Mouse (Mus musculus) adipose tissue, adult 10 weeks (tissue): ENCODE results near the gene Slc22a17. TPM values are rescaled to one million over a fixed set of nuclear protein-coding genes. Genes with fewer than 3 reads are reported as not detected.

Experiments
- polyA plus RNA-seq: library from polyadenylated mRNA; stranded (reverse); fragments of 350-450 nt; fragmentation: Illumina TruSeq; extraction: RNeasy Lipid Tissue Mini Kit (QIAGEN cat#74804); gene quantifications from one replicate; pipeline ENCODE4 v1.2.3, GENCODE M21; 2014; ENCODE audit warnings: low read depth, low replicate concordance

Gene Slc22a17
- polyA plus RNA-seq = 37.1 TPM

DNA sequence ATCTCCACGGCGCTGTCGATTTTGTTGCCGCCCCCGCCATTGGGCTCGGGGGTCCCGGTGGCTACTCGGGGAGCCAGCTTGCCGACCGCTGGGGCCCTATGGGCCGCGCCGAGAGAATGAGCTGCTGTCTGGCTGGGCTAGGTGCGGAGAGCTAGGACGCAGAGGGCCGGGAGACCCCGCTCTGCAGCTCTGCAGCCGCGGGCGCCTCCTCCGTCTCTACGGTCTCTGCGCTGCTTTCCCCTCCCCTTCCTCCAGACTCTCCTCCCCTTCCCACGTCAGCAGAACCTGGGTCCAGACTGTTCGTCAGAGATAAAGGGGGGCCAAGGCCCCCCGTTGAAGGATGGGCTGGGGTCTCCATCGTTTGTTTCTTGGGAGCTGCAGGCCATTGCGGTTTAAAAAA lies at the start of gene Slc22a17:
Slc22a17 (minus strand) TSS at position 247 of the 400 bp plus-strand sequence.

DNA sequence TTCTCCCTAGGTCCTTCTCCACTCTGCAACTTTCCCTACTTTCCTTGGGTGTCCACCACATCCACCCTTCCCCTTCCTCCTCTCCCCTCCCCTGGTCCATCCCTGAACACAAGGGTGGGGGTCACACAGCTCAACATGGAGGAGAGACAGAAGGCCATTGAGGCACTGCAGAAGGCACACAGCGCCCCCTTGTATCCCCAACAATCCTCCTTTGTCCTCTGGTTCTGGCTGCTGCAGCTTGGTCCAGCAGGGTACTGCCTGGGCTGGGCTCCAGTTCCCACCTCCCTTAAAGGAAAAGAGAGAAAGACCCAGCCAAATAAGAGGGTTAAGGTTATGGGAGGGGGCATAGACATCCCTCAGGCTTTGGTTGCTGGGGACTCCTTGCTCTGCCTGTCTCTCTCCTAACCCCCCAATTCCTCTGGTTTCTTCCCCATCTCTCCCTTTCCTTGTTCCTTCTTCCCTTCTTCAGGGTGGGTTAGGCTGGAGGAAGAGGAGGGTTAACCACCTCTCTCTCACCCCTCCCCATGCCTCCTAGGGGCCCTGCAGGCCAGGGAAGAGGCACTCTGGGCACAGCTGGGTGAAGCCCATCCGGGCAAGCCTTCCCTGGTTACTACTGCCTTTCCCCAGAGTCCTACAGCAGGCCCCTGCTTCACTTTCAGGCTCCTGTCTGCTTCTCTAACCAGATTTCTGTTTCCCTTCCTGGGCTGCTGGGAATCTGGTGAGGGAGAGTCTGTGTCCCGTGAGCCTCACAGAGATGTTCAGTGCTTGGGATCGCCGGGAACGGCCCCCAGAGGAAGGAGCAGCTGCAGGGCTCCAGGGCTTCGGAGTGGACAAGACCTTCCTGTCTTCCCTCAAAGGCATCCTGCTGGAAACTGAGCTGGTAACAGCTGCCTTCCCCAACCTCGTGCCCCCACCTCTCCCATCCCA lies 23.2 kb upstream of the Slc22a17 start, which contains the start of gene Cmtm5:
Cmtm5 (plus strand) TSS at position 358 of the 927 bp plus-strand sequence.

DNA sequence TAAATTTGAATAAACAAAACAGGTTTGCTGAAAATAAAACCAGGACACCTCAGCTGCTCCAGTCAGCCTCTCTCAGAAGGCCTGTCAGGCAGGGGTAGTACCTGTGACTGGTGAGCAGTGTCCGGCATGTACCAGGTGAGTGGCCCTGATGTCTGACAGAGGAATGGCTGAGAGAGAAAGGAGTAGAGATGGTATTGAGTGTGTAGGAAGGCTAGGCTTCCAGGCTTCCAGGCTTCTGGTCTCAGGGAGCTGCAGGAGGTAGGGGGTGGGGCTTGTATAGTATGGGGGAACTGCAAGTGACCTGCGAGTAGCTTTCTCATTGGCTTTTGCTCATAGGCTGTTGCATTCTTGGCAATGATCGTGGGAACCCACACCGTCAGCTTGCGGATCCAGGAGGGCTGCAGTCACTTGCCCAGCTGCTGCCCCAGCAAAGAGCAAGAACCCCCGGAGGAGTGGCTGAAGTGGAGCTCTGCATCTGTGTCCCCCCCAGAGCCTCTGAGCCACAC lies 19.8 kb upstream of the Slc22a17 start, which contains the start of gene Il25:
Il25 (plus strand) TSS at position 51 of the 506 bp plus-strand sequence.

DNA sequence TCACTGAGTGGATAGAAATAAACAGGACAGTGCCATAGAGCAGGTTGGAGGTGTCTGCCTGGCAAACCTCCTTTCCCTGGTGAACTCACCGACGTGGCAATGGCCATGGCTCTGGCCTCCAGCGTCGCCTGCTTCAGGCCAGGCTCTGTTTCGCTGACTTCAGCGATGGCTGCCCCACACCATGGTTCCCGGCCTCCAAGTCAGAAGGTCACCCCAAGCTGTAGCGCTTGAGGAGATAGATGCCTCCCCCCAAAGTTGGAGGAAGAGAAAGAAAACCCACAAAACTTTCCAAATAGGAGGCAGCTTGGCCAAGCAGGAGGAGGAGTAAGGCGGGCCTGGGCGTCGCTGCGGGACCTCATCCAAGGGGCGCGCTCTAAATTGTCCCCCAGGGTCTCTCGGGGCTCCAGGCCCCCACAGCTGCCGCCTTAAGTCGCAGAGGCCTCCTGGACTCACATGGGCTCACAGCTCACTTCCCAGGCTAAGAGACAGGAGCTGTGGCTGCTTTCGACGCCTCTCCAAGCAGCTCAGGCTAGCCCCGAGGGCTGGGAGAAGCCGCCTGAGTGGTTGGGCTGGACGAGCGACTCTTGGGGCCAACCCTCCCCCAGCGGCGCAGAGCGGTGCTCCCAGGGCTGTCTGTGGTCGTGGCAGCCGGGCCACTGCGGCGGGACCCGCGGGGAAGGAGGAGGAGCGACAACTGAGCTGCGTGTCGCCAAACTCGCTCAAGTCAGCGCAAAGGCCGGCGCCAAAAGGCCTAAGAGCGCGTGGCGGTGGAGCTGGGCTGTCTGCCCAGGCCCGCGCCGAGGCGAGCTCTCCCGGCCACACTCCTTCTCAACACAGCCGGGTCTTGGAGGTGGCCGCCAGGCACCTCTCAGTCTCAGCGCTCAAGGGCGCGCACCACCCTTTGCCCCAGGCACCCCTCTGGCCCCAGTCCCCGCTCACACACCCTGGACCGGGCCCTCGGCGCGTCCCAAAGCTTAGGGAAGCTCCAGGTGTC lies 12.7 kb upstream of the Slc22a17 start, which contains the start of gene Efs:
Efs (minus strand) TSS at position 778 of the 994 bp plus-strand sequence.

DNA sequence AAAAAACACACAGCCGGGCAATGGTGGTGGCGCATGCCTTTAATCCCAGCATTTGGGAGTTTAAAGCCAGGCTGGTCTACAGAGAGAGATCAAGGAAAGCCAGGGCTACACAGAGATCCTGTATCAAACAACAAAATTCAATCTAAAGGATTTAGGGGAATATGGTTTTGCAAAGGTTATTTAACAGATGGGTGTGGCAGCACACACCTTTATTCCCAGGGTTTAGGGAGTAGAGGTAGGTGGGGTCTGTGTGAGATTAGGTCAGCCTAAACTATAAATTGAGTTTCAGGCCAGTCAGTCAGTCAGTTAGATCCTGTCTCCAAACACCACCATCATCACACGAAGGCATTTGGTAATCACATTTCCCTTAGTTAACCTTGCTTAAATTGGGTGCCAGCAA lies 20.7 kb downstream of the Slc22a17 start, which contains the start of gene Pabpn1:
Pabpn1 (plus strand) TSS at position 301 of the 400 bp plus-strand sequence.

GRCm38 (mm10) chr14:54883154-54884021 lies 29.5 kb downstream of the Slc22a17 start, which contains the start of the genes Bcl2l2 and Gm20521:
Gene Bcl2l2, plus strand, starts transcription at chr14:54883377.
Gene Gm20521, plus strand, starts transcription at chr14:54883441.

GRCm38 (mm10) chr14:54877048-54877715 lies 35.8 kb downstream of the Slc22a17 start, which contains the start of gene Ppp1r3e:
Gene Ppp1r3e, minus strand, starts transcription at chr14:54877550.

DNA sequence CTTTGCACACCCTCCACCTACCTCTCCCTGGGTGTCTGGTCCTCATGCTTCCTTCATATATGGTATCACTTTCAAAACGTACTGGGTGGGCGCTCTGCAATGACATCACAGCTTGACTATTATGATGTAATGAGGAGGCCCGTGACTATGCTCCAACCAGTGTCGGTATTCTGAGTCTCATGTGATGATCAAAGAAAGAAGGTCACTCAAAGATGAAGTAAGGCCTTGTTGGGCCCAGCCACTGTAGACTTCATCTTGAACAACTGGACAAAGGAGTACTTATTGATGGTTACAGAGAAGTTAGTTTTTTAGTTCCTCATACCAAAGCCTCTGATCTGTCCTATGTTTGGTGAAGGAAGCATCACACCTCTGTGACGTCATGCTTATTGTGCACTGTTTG lies 42.1 kb downstream of the Slc22a17 start, which contains the start of gene Homez:
Homez (minus strand) TSS at position 101 of the 400 bp plus-strand sequence.

Other genes with a start within 250 kb of the Slc22a17 start
- 32.2 TPM for gene 1700123O20Rik, start 226.9 kb downstream of the Slc22a17 start, polyA plus RNA-seq
- 139 TPM for gene Acin1, start 226.2 kb downstream of the Slc22a17 start, polyA plus RNA-seq
- gene Gm29776, start 214.3 kb downstream of the Slc22a17 start, polyA plus RNA-seq = 0.12 TPM
- 0.51 TPM for gene Cebpe, start 201.0 kb downstream of the Slc22a17 start, polyA plus RNA-seq
- gene Slc7a8, start 131.2 kb downstream of the Slc22a17 start, polyA plus RNA-seq = 45.5 TPM
- 0.58 TPM for gene Rnf212b, start 99.0 kb downstream of the Slc22a17 start, polyA plus RNA-seq
- 8.6 TPM for gene Homez, start 42.2 kb downstream of the Slc22a17 start, polyA plus RNA-seq
- gene Ppp1r3e, start 35.6 kb downstream of the Slc22a17 start, polyA plus RNA-seq = 28.9 TPM
- gene Bcl2l2, start 29.8 kb downstream of the Slc22a17 start, polyA plus RNA-seq = 68.7 TPM
- gene Gm20521, start 29.7 kb downstream of the Slc22a17 start, polyA plus RNA-seq = 1.2 TPM
- gene Pabpn1, start 20.6 kb downstream of the Slc22a17 start, polyA plus RNA-seq = 308 TPM
- gene Efs, start 13.0 kb upstream of the Slc22a17 start, polyA plus RNA-seq = 8.2 TPM
- gene Il25, start 19.6 kb upstream of the Slc22a17 start, polyA plus RNA-seq = not detected
- gene Cmtm5, start 23.1 kb upstream of the Slc22a17 start, polyA plus RNA-seq = 0.63 TPM
- not detected for gene Myh6, start 53.8 kb upstream of the Slc22a17 start, polyA plus RNA-seq
- not detected for gene Gm17428, start 63.8 kb upstream of the Slc22a17 start, polyA plus RNA-seq
- 0.22 TPM for gene Myh7, start 81.5 kb upstream of the Slc22a17 start, polyA plus RNA-seq
- 32.8 TPM for gene Ngdn, start 102.3 kb upstream of the Slc22a17 start, polyA plus RNA-seq
- gene Zfhx2, start 179.2 kb upstream of the Slc22a17 start, polyA plus RNA-seq = 2.4 TPM
- gene Thtpa, start 181.7 kb upstream of the Slc22a17 start, polyA plus RNA-seq = 19.8 TPM
- gene Ap1g2, start 193.5 kb upstream of the Slc22a17 start, polyA plus RNA-seq = 12.7 TPM
- 0.51 TPM for gene Jph4, start 203.8 kb upstream of the Slc22a17 start, polyA plus RNA-seq